Mouse (Mus musculus): ENCODE data around the gene Crygn. TPM values are rescaled to one million over a fixed set of nuclear protein-coding genes. Genes with fewer than 3 reads are reported as not detected.

Gene Crygn
- polyA plus RNA-seq, 1 experiment = not detected

GRCm38 (mm10) chr5:24726901-24727836, 30.6 kb downstream of the Crygn start:
- peak; percentile 56 for DNase-seq (ENCODE audit: low read depth)
- TF ChIP-seq POLR2A (IDR thresholded peaks at IDR 0.05; ENCODE audit: borderline replicate concordance, extremely low read depth, insufficient read depth, insufficient read length, poor library complexity, severe bottlenecking) = no peak
- TF ChIP-seq CTCF (IDR thresholded peaks at IDR 0.05; ENCODE audit: borderline replicate concordance, extremely low read depth, insufficient read depth, insufficient read length) = no peak

DNA sequence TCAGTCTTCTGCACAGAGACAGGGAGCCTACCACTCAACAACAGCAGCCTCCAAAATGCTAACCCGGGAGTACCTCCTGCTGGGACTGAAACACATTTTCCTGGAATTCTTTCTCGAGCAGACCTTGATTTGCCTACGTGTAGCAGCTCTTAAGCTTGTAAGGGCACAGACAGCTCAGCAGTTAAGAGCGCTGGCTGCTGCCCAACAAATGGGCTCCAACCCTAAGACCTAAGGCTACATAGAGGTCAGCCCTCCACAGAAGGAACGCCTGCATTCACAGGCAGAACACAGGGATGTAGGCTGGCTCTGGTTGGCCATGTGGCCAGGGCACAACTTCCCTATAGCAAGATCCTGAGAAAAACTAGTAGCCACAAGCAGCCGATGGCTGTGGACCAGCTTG, 31.9 kb downstream of the Crygn start:
- DNase-seq (ENCODE audit: low read depth) = no peak
- TF ChIP-seq POLR2A (IDR thresholded peaks at IDR 0.05; ENCODE audit: borderline replicate concordance, extremely low read depth, insufficient read depth, insufficient read length, poor library complexity, severe bottlenecking) (no peak), CTCF (IDR thresholded peaks at IDR 0.05; ENCODE audit: borderline replicate concordance, extremely low read depth, insufficient read depth, insufficient read length) (no peak)

DNA sequence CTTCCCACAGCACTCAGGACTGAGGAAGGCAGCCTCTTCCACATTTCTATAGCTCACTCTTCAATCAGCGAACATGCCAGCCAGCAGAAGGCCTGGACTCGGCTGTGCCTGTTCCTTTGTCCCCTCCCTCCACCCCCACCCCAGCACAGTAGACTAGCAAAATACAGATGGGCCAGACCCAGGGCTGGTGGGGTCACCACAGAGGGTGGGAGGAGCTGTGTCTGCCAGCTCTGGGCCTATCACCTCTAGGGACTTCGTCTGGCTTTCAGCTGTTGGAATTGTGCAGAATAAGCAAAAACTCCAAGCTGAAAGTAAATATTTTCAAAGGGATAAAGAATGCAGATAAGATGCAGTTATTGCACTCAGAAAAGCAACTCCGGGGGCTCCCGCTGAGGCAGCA, 33.0 kb downstream of the Crygn start:
- TF ChIP-seq CTCF (IDR thresholded peaks at IDR 0.05; ENCODE audit: borderline replicate concordance, extremely low read depth, insufficient read depth, insufficient read length) (no peak), POLR2A (IDR thresholded peaks at IDR 0.05; ENCODE audit: borderline replicate concordance, extremely low read depth, insufficient read depth, insufficient read length, poor library complexity, severe bottlenecking) (no peak)
- peak; percentile 42 for DNase-seq (ENCODE audit: low read depth)

GRCm38 (mm10) chr5:24724270-24724634, 33.6 kb downstream of the Crygn start:
- DNase-seq (ENCODE audit: low read depth) = no peak
- TF ChIP-seq POLR2A (IDR thresholded peaks at IDR 0.05; ENCODE audit: borderline replicate concordance, extremely low read depth, insufficient read depth, insufficient read length, poor library complexity, severe bottlenecking) = no peak
- TF ChIP-seq CTCF (IDR thresholded peaks at IDR 0.05; ENCODE audit: borderline replicate concordance, extremely low read depth, insufficient read depth, insufficient read length) = no peak

DNA sequence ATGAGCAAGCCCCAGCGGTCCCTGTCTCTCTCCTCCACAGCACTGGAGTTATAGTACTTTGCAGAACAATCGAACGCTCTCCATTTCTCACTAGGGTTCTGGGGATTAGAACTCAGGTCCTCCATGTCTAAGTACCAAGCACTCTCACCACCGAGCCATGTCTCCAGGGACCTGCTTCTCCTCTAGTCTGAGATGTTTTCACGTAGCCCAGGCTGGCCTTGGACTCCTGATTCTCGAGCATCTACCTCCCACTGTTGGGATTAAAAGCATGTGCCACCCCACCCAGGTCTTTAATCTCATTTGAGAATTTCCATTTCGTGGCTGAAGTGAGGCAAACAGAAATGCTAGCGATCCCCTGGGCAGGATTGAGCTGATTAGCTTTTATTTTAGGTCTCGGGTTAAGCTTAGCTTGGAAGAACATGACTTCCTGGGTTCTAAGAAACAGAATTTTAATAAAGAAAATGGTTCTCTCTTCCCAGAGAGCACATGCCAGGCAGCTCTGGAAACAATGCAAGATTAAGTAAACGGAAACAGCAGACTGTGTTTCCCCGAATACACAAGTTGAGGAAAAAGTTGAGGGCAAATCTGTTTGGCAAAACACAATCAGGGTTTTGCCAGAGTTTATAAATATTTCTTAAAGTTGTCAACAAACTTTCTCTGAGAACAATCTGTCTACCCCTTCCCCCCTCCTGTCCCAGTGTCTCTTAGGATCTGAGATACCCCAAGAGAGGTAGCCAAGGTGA, 34.1 kb downstream of the Crygn start:
- TF ChIP-seq CTCF (IDR thresholded peaks at IDR 0.05; ENCODE audit: borderline replicate concordance, extremely low read depth, insufficient read depth, insufficient read length) (no peak), POLR2A (IDR thresholded peaks at IDR 0.05; ENCODE audit: borderline replicate concordance, extremely low read depth, insufficient read depth, insufficient read length, poor library complexity, severe bottlenecking) (no peak)
- no peak for DNase-seq (ENCODE audit: low read depth)

DNA sequence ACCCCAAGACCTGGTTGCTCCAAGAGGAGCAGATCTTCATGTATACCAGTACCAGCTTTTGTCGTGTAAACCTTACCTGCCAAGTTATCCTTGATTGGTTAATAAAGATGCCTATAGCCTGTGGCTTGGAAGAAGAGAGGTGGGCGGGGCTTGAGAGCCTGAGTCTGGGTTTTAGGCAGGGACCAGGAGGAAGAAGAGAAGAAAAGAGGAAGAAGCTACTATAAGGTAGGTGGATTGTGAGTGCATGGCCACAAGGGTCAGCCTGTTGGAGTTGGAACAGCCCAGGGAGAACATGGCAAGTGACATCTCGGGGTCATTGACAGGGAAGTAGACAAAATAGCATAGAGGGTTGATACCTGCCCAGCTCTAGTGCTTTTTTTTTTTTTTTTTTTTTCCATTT, 38.0 kb downstream of the Crygn start:
- TF ChIP-seq POLR2A (IDR thresholded peaks at IDR 0.05; ENCODE audit: borderline replicate concordance, extremely low read depth, insufficient read depth, insufficient read length, poor library complexity, severe bottlenecking) = no peak
- DNase-seq (ENCODE audit: low read depth) = no peak

GRCm38 (mm10) chr5:24718076-24718475, 39.7 kb downstream of the Crygn start:
- DNase-seq (ENCODE audit: low read depth) = no peak
- TF ChIP-seq POLR2A (IDR thresholded peaks at IDR 0.05; ENCODE audit: borderline replicate concordance, extremely low read depth, insufficient read depth, insufficient read length, poor library complexity, severe bottlenecking) = no peak
- TF ChIP-seq CTCF (IDR thresholded peaks at IDR 0.05; ENCODE audit: borderline replicate concordance, extremely low read depth, insufficient read depth, insufficient read length) = no peak

GRCm38 (mm10) chr5:24713987-24714386, 43.8 kb downstream of the Crygn start:
- no peak for DNase-seq (ENCODE audit: low read depth)
- no peak for TF ChIP-seq POLR2A (IDR thresholded peaks at IDR 0.05; ENCODE audit: borderline replicate concordance, extremely low read depth, insufficient read depth, insufficient read length, poor library complexity, severe bottlenecking)
- no peak for TF ChIP-seq CTCF (IDR thresholded peaks at IDR 0.05; ENCODE audit: borderline replicate concordance, extremely low read depth, insufficient read depth, insufficient read length)

- DNase-seq (ENCODE audit: low read depth) = peak; percentile 55
- no peak for TF ChIP-seq POLR2A (IDR thresholded peaks at IDR 0.05; ENCODE audit: borderline replicate concordance, extremely low read depth, insufficient read depth, insufficient read length, poor library complexity, severe bottlenecking)
- no peak for TF ChIP-seq CTCF (IDR thresholded peaks at IDR 0.05; ENCODE audit: borderline replicate concordance, extremely low read depth, insufficient read depth, insufficient read length)
Observed at GRCm38 (mm10) chr5:24713199-24713598, 44.6 kb downstream of the Crygn start.

DNA sequence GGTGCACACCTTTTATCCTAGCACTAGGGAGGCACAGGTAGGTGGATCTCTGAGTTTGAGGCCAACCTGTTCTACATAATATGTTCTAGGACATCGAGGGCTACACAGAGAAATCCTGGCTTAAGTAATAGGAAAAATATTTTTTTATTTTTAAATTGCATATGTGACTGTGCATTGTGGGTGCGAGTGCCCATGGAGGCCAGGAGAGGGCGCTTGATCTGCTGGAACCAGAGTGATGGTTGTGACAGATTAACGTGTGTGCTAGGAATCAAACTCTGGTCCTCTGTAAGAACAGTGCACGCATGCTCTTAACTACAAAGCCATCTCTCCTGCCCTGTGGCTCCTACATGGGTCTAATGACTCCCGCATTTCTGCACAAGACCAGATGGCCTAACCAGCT, 46.2 kb downstream of the Crygn start:
- DNase-seq (ENCODE audit: low read depth) = no peak
- TF ChIP-seq POLR2A (IDR thresholded peaks at IDR 0.05; ENCODE audit: borderline replicate concordance, extremely low read depth, insufficient read depth, insufficient read length, poor library complexity, severe bottlenecking) (no peak), CTCF (IDR thresholded peaks at IDR 0.05; ENCODE audit: borderline replicate concordance, extremely low read depth, insufficient read depth, insufficient read length) (peak; percentile 16; the same call in 1 of the 2 replicates)

- TF ChIP-seq CTCF (IDR thresholded peaks at IDR 0.05; ENCODE audit: borderline replicate concordance, extremely low read depth, insufficient read depth, insufficient read length) (no peak), POLR2A (IDR thresholded peaks at IDR 0.05; ENCODE audit: borderline replicate concordance, extremely low read depth, insufficient read depth, insufficient read length, poor library complexity, severe bottlenecking) (no peak)
- DNase-seq (ENCODE audit: low read depth) = no peak
Observed at GRCm38 (mm10) chr5:24709962-24710361, 47.8 kb downstream of the Crygn start.
